Mouse (Mus musculus) heart, adult 11 months (tissue): ENCODE results near the gene Rrh.
"Not testable (repeated sequence)": the region's sequence is repeated elsewhere in the genome, so short reads cannot be mapped to it uniquely, and the experiment has no call there.

Source experiments
- DNase-seq: peaks from one replicate; pipeline ENCODE4 v3.0.0; 2022

Rrh gene

GRCm38 (mm10) chr3:129781435-129781834, 41.0 kb downstream of the Rrh start:
- DNase-seq, result no peak

- DNase-seq, result no peak
Measured at GRCm38 (mm10) chr3:129771210-129771609, 51.2 kb downstream of the Rrh start.

GRCm38 (mm10) chr3:129766971-129767794, 55.2 kb downstream of the Rrh start:
- peak; percentile 90 for DNase-seq

- DNase-seq, result peak; percentile 92
Measured at GRCm38 (mm10) chr3:129766106-129766505, 56.3 kb downstream of the Rrh start.

- not testable (repeated sequence) for DNase-seq
Measured at GRCm38 (mm10) chr3:129757599-129757998, 64.8 kb downstream of the Rrh start.

- peak; percentile 92 for DNase-seq
Measured at GRCm38 (mm10) chr3:129754650-129755604, 67.5 kb downstream of the Rrh start, which contains the start of gene Egf. TSS of gene Egf (minus strand) at chr3:129755316.
